Mouse (Mus musculus): ENCODE measurements around the gene Gm3435. TPM values are rescaled to one million over a fixed set of nuclear protein-coding genes. Genes with fewer than 3 reads are reported as not detected.
"Not testable (repeated sequence)": the region's sequence is repeated elsewhere in the genome, so short reads cannot be mapped to it uniquely, and the experiment has no call there.

Gm3435 gene
- polyA plus RNA-seq (2011; ENCODE audit: insufficient read depth, insufficient read length, low replicate concordance, missing spikeins), result 3.2 and 16.4 TPM in 2 replicates

GRCm38 (mm10) chr17:15009706-15010413 is at the start of gene Gm3435:
TSS of gene Gm3435 (plus strand) at chr17:15010176.
- H3K4me3 ChIP-seq (replicated peaks; ENCODE audit: control insufficient read depth, low read depth, low read length); H3K4me1 ChIP-seq (ENCODE audit: control insufficient read depth, insufficient read depth, low read length); H3K27ac ChIP-seq (ENCODE audit: control insufficient read depth, insufficient read depth, low read depth, low read length, poor library complexity): not testable (repeated sequence)
- WGBS, result no CpG with 5 or more reads among the region's 60 CpGs

- TF ChIP-seq CTCF (IDR thresholded peaks at IDR 0.05; ENCODE audit: control insufficient read depth, insufficient read depth, low read length) (no peak), POLR2A (IDR thresholded peaks at IDR 0.05; ENCODE audit: borderline replicate concordance, control insufficient read depth, low read depth, low read length) (no peak)
- under 1% methylated on average over 23 of the region's 23 CpGs for WGBS
- Histone ChIP-seq H3K4me1 (ENCODE audit: control insufficient read depth, insufficient read depth, low read length) (no peaks in the 10 kb centered on the region; the same call in 1 of the 2 replicates), H3K27ac (ENCODE audit: control insufficient read depth, insufficient read depth, low read depth, low read length, poor library complexity) (peak overlapping the region; percentile 88), H3K4me3 (replicated peaks; ENCODE audit: control insufficient read depth, low read depth, low read length) (peak overlapping the region; percentile 98)
Observed at GRCm38 (mm10) chr17:14960520-14960919, 49.5 kb upstream of the Gm3435 start.

GRCm38 (mm10) chr17:14960951-14961556 is 48.9 kb upstream of the Gm3435 start, which contains the start of gene Phf10:
TSS of gene Phf10 (minus strand) at chr17:14961273.
- Histone ChIP-seq H3K4me3 (replicated peaks; ENCODE audit: control insufficient read depth, low read depth, low read length) (peak within 1 kb of the TSS; percentile 98), H3K27ac (ENCODE audit: control insufficient read depth, insufficient read depth, low read depth, low read length, poor library complexity) (peak within 1 kb of the TSS; percentile 88)
- H3K4me1 ChIP-seq (ENCODE audit: control insufficient read depth, insufficient read depth, low read length), result not testable (repeated sequence)
- WGBS, result 12% methylated on average over 57 of the region's 100 CpGs

- H3K4me1 ChIP-seq (ENCODE audit: control insufficient read depth, insufficient read depth, low read length); H3K27ac ChIP-seq (ENCODE audit: control insufficient read depth, insufficient read depth, low read depth, low read length, poor library complexity); H3K4me3 ChIP-seq (replicated peaks; ENCODE audit: control insufficient read depth, low read depth, low read length): not testable (repeated sequence)
- no CpG with 5 or more reads among the region's 44 CpGs for WGBS
Observed at GRCm38 (mm10) chr17:14961557-14962154, 48.3 kb upstream of the Gm3435 start.

GRCm38 (mm10) chr17:14968373-14968913 is 41.5 kb upstream of the Gm3435 start:
- H3K27ac ChIP-seq (ENCODE audit: control insufficient read depth, insufficient read depth, low read depth, low read length, poor library complexity); H3K4me3 ChIP-seq (replicated peaks; ENCODE audit: control insufficient read depth, low read depth, low read length); H3K4me1 ChIP-seq (ENCODE audit: control insufficient read depth, insufficient read depth, low read length): not testable (repeated sequence)
- WGBS, result no CpG with 5 or more reads among the region's 6 CpGs

- not testable (repeated sequence) for H3K4me1 ChIP-seq (ENCODE audit: control insufficient read depth, insufficient read depth, low read length); H3K27ac ChIP-seq (ENCODE audit: control insufficient read depth, insufficient read depth, low read depth, low read length, poor library complexity); H3K4me3 ChIP-seq (replicated peaks; ENCODE audit: control insufficient read depth, low read depth, low read length)
- WGBS, result under 1% methylated on average over 4 of the region's 7 CpGs
Observed at GRCm38 (mm10) chr17:14977718-14978361, 32.1 kb upstream of the Gm3435 start.

GRCm38 (mm10) chr17:14978362-14979038 is 31.5 kb upstream of the Gm3435 start, which contains the start of the genes 9030025P20Rik and Gm3417:
TSS of gene 9030025P20Rik (plus strand) at chr17:14978468.
TSS of gene Gm3417 (minus strand) at chr17:14978790.
- no CpG with 5 or more reads among the region's 60 CpGs for WGBS

GRCm38 (mm10) chr17:14990116-14990702 is 19.8 kb upstream of the Gm3435 start:
- H3K4me1 ChIP-seq (ENCODE audit: control insufficient read depth, insufficient read depth, low read length); H3K27ac ChIP-seq (ENCODE audit: control insufficient read depth, insufficient read depth, low read depth, low read length, poor library complexity); H3K4me3 ChIP-seq (replicated peaks; ENCODE audit: control insufficient read depth, low read depth, low read length): not testable (repeated sequence)
- 70% methylated on average over 4 of the region's 5 CpGs for WGBS

More at GRCm38 (mm10) chr17:14978362-14979038, 31.5 kb upstream of the Gm3435 start, which contains the start of the genes 9030025P20Rik and Gm3417:
- H3K27ac ChIP-seq (ENCODE audit: control insufficient read depth, insufficient read depth, low read depth, low read length, poor library complexity); H3K4me1 ChIP-seq (ENCODE audit: control insufficient read depth, insufficient read depth, low read length); H3K4me3 ChIP-seq (replicated peaks; ENCODE audit: control insufficient read depth, low read depth, low read length): not testable (repeated sequence)

GRCm38 (mm10) chr17:14992522-14993138 is 17.3 kb upstream of the Gm3435 start:
- H3K4me1 ChIP-seq (ENCODE audit: control insufficient read depth, insufficient read depth, low read length); H3K4me3 ChIP-seq (replicated peaks; ENCODE audit: control insufficient read depth, low read depth, low read length); H3K27ac ChIP-seq (ENCODE audit: control insufficient read depth, insufficient read depth, low read depth, low read length, poor library complexity): not testable (repeated sequence)
- WGBS, result no CpG with 5 or more reads among the region's 98 CpGs

- not testable (repeated sequence) for H3K27ac ChIP-seq (ENCODE audit: control insufficient read depth, insufficient read depth, low read depth, low read length, poor library complexity); H3K4me1 ChIP-seq (ENCODE audit: control insufficient read depth, insufficient read depth, low read length); H3K4me3 ChIP-seq (replicated peaks; ENCODE audit: control insufficient read depth, low read depth, low read length)
- WGBS, result no CpG with 5 or more reads among the region's 47 CpGs
Observed at GRCm38 (mm10) chr17:14993139-14993832, 16.7 kb upstream of the Gm3435 start.

GRCm38 (mm10) chr17:14994140-14994539 is 15.8 kb upstream of the Gm3435 start:
- not testable (repeated sequence) for H3K4me1 ChIP-seq (ENCODE audit: control insufficient read depth, insufficient read depth, low read length); H3K27ac ChIP-seq (ENCODE audit: control insufficient read depth, insufficient read depth, low read depth, low read length, poor library complexity); H3K4me3 ChIP-seq (replicated peaks; ENCODE audit: control insufficient read depth, low read depth, low read length)
- WGBS, result no CpG with 5 or more reads among the region's 5 CpGs

Measured in bone marrow, adult 2 months (tissue).